Mouse (Mus musculus): ENCODE results near the gene Cd248. TPM values are rescaled to one million over a fixed set of nuclear protein-coding genes. Genes with fewer than 3 reads are reported as not detected.

Gene Cd248
- polyA plus RNA-seq, 1 experiment from 2014 or later, result 57.9 TPM

GRCm38 (mm10) chr19:5094243-5094632, 26.4 kb downstream of the Cd248 start:
- ATAC-seq (ENCODE audit: low FRiP score, low TSS enrichment), result peak; percentile 68
- Histone ChIP-seq H3K4me3 (ENCODE audit: low read length) (no peak overlapping the region), H3K9me3 (ENCODE audit: control insufficient read depth, low read length) (no peaks in the 10 kb centered on the region), H3K4me2 (replicated peaks; ENCODE audit: low read depth, low read length) (no peak overlapping the region), H3K27me3 (ENCODE audit: control insufficient read depth, insufficient read depth, low read length) (no peaks in the 10 kb centered on the region), H3K27ac (ENCODE audit: low read depth, low read length) (no peak overlapping the region), H3K4me1 (ENCODE audit: control insufficient read depth, insufficient read depth, low read length) (peaks cover 38% of the 10 kb centered on the region), H3K9ac (ENCODE audit: low read depth, low read length) (no peak overlapping the region), H3K36me3 (ENCODE audit: control insufficient read depth, insufficient read depth, low read length) (peaks cover 35% of the 10 kb centered on the region)
- WGBS, result 1% methylated on average over 21 of the region's 21 CpGs

GRCm38 (mm10) chr19:5094746-5095417, 27.0 kb downstream of the Cd248 start:
- no peaks in the 10 kb centered on the region for H3K9me3 ChIP-seq (ENCODE audit: control insufficient read depth, low read length)
- H3K4me3 ChIP-seq (ENCODE audit: low read length), result no peak overlapping the region
- ATAC-seq (ENCODE audit: low FRiP score, low TSS enrichment), result no peak
- H3K27ac ChIP-seq (ENCODE audit: low read depth, low read length), result no peak overlapping the region
- peaks cover 38% of the 10 kb centered on the region for H3K4me1 ChIP-seq (ENCODE audit: control insufficient read depth, insufficient read depth, low read length)
- no peak overlapping the region for H3K9ac ChIP-seq (ENCODE audit: low read depth, low read length)
- H3K4me2 ChIP-seq (replicated peaks; ENCODE audit: low read depth, low read length), result no peak overlapping the region
- 43% methylated on average over 11 of the region's 11 CpGs for WGBS
- peaks cover 39% of the 10 kb centered on the region for H3K36me3 ChIP-seq (ENCODE audit: control insufficient read depth, insufficient read depth, low read length)
- H3K27me3 ChIP-seq (ENCODE audit: control insufficient read depth, insufficient read depth, low read length), result no peaks in the 10 kb centered on the region

GRCm38 (mm10) chr19:5095887-5096474, 28.1 kb downstream of the Cd248 start:
- peaks cover 43% of the 10 kb centered on the region for H3K36me3 ChIP-seq (ENCODE audit: control insufficient read depth, insufficient read depth, low read length)
- no peaks in the 10 kb centered on the region for H3K27me3 ChIP-seq (ENCODE audit: control insufficient read depth, insufficient read depth, low read length)
- 17% methylated on average over 9 of the region's 9 CpGs for WGBS
- H3K4me2 ChIP-seq (replicated peaks; ENCODE audit: low read depth, low read length), result no peak overlapping the region; the same call in 1 of the 2 replicates
- H3K27ac ChIP-seq (ENCODE audit: low read depth, low read length), result no peak overlapping the region
- no peaks in the 10 kb centered on the region for H3K9me3 ChIP-seq (ENCODE audit: control insufficient read depth, low read length)
- no peak for ATAC-seq (ENCODE audit: low FRiP score, low TSS enrichment)
- H3K9ac ChIP-seq (ENCODE audit: low read depth, low read length), result no peak overlapping the region
- H3K4me1 ChIP-seq (ENCODE audit: control insufficient read depth, insufficient read depth, low read length), result peaks cover 38% of the 10 kb centered on the region
- H3K4me3 ChIP-seq (ENCODE audit: low read length), result no peak overlapping the region

GRCm38 (mm10) chr19:5097521-5098362, 29.9 kb downstream of the Cd248 start:
- peak overlapping the region; percentile 65 for H3K4me3 ChIP-seq (ENCODE audit: low read length)
- ATAC-seq (ENCODE audit: low FRiP score, low TSS enrichment), result peak; percentile 15
- peak overlapping the region; percentile 81 for H3K9ac ChIP-seq (ENCODE audit: low read depth, low read length)
- peak overlapping the region; percentile 100 for H3K4me2 ChIP-seq (replicated peaks; ENCODE audit: low read depth, low read length)
- H3K36me3 ChIP-seq (ENCODE audit: control insufficient read depth, insufficient read depth, low read length), result peaks cover 45% of the 10 kb centered on the region
- no peak overlapping the region for H3K27ac ChIP-seq (ENCODE audit: low read depth, low read length)
- WGBS, result 3% methylated on average over 29 of the region's 31 CpGs
- H3K9me3 ChIP-seq (ENCODE audit: control insufficient read depth, low read length), result no peaks in the 10 kb centered on the region
- H3K27me3 ChIP-seq (ENCODE audit: control insufficient read depth, insufficient read depth, low read length), result no peaks in the 10 kb centered on the region
- peaks cover 38% of the 10 kb centered on the region for H3K4me1 ChIP-seq (ENCODE audit: control insufficient read depth, insufficient read depth, low read length)

GRCm38 (mm10) chr19:5098363-5099143, 30.7 kb downstream of the Cd248 start, which contains the start of gene Cnih2:
Cnih2 (minus strand) TSS chr19:5098521.
- Histone ChIP-seq H3K4me2 (replicated peaks; ENCODE audit: low read depth, low read length) (peak within 1 kb of the TSS; percentile 100), H3K4me3 (ENCODE audit: low read length) (peak within 1 kb of the TSS; percentile 65), H3K36me3 (ENCODE audit: control insufficient read depth, insufficient read depth, low read length) (peaks cover 47% of the 10 kb centered on the region), H3K27me3 (ENCODE audit: control insufficient read depth, insufficient read depth, low read length) (no peaks in the 10 kb centered on the region), H3K4me1 (ENCODE audit: control insufficient read depth, insufficient read depth, low read length) (peaks cover 38% of the 10 kb centered on the region), H3K9ac (ENCODE audit: low read depth, low read length) (peak within 1 kb of the TSS; percentile 81), H3K27ac (ENCODE audit: low read depth, low read length) (no peak within 1 kb of the TSS), H3K9me3 (ENCODE audit: control insufficient read depth, low read length) (no peaks in the 10 kb centered on the region)
- peak; percentile 65 for ATAC-seq (ENCODE audit: low FRiP score, low TSS enrichment)
- WGBS, result 3% methylated on average over 41 of the region's 48 CpGs

DNA sequence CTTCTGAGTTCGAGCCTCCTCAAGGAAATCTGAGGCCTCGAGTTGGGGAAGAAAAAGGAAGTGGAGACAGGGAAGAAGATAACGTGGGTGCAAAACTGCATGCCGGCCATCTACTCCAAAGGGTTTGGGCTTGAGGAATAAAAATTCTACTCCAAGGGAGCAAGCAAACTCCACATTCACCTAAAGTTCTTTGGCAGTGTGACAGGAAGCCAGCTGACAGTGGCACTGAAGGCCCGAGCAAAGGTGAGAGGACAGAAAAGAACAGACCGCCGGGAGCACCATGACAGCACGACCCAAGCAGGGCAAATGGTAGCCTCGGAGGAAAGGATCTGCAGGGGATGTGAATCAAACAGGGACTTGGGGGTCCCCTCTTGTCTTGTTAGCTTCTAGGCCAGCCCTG, 38.2 kb downstream of the Cd248 start:
- no peaks in the 10 kb centered on the region for H3K9me3 ChIP-seq (ENCODE audit: control insufficient read depth, low read length)
- 6% methylated on average over 9 of the region's 9 CpGs for WGBS
- peak overlapping the region; percentile 91 for H3K27ac ChIP-seq (ENCODE audit: low read depth, low read length)
- no peaks in the 10 kb centered on the region for H3K27me3 ChIP-seq (ENCODE audit: control insufficient read depth, insufficient read depth, low read length)
- peak overlapping the region; percentile 84 for H3K9ac ChIP-seq (ENCODE audit: low read depth, low read length)
- H3K36me3 ChIP-seq (ENCODE audit: control insufficient read depth, insufficient read depth, low read length), result peaks cover 61% of the 10 kb centered on the region
- peak overlapping the region; percentile 91 for H3K4me2 ChIP-seq (replicated peaks; ENCODE audit: low read depth, low read length)
- ATAC-seq (ENCODE audit: low FRiP score, low TSS enrichment), result no peak
- H3K4me1 ChIP-seq (ENCODE audit: control insufficient read depth, insufficient read depth, low read length), result peaks cover 22% of the 10 kb centered on the region
- peak overlapping the region; percentile 86 for H3K4me3 ChIP-seq (ENCODE audit: low read length)

- H3K9me3 ChIP-seq (ENCODE audit: control insufficient read depth, low read length), result no peaks in the 10 kb centered on the region
- peak within 1 kb of the TSS; percentile 84 for H3K9ac ChIP-seq (ENCODE audit: low read depth, low read length)
- peak within 1 kb of the TSS; percentile 91 for H3K27ac ChIP-seq (ENCODE audit: low read depth, low read length)
- WGBS, result under 1% methylated on average over 43 of the region's 46 CpGs
- H3K4me1 ChIP-seq (ENCODE audit: control insufficient read depth, insufficient read depth, low read length), result peaks cover 22% of the 10 kb centered on the region
- H3K4me2 ChIP-seq (replicated peaks; ENCODE audit: low read depth, low read length), result peak within 1 kb of the TSS; percentile 91
- H3K27me3 ChIP-seq (ENCODE audit: control insufficient read depth, insufficient read depth, low read length), result no peaks in the 10 kb centered on the region
- ATAC-seq (ENCODE audit: low FRiP score, low TSS enrichment), result peak; percentile 94
- H3K36me3 ChIP-seq (ENCODE audit: control insufficient read depth, insufficient read depth, low read length), result peaks cover 61% of the 10 kb centered on the region
- H3K4me3 ChIP-seq (ENCODE audit: low read length), result peak within 1 kb of the TSS; percentile 86
These were observed 38.9 kb downstream of the Cd248 start, which contains the start of gene Rab1b for GRCm38 (mm10) chr19:5106731-5107191. Rab1b (minus strand) TSS chr19:5107072.

GRCm38 (mm10) chr19:5107556-5108270, 39.8 kb downstream of the Cd248 start:
- Histone ChIP-seq H3K9ac (ENCODE audit: low read depth, low read length) (no peak overlapping the region; the same call in 1 of the 2 replicates), H3K36me3 (ENCODE audit: control insufficient read depth, insufficient read depth, low read length) (peaks cover 61% of the 10 kb centered on the region)
- ATAC-seq (ENCODE audit: low FRiP score, low TSS enrichment), result peak; percentile 7; the same call in 1 of the 2 replicates

More at GRCm38 (mm10) chr19:5107556-5108270, 39.8 kb downstream of the Cd248 start:
- no peak overlapping the region for H3K4me2 ChIP-seq (replicated peaks; ENCODE audit: low read depth, low read length)
- H3K27ac ChIP-seq (ENCODE audit: low read depth, low read length), result peak overlapping the region; percentile 83
- 72% methylated on average over 18 of the region's 18 CpGs for WGBS
- H3K9me3 ChIP-seq (ENCODE audit: control insufficient read depth, low read length), result no peaks in the 10 kb centered on the region
- peak overlapping the region; percentile 1; the same call in 1 of the 2 replicates for H3K4me3 ChIP-seq (ENCODE audit: low read length)
- peaks cover 22% of the 10 kb centered on the region for H3K4me1 ChIP-seq (ENCODE audit: control insufficient read depth, insufficient read depth, low read length)
- no peaks in the 10 kb centered on the region for H3K27me3 ChIP-seq (ENCODE audit: control insufficient read depth, insufficient read depth, low read length)

All from kidney, embryonic 14.5 days (tissue).